Mouse (Mus musculus) hindbrain, embryonic 16.5 days (tissue): Measurements from ENCODE around the gene Ctbp2. TPM values are rescaled to one million over a fixed set of nuclear protein-coding genes. Genes with fewer than 3 reads are reported as not detected.

ENCODE experiments used
- ATAC-seq: fragments of 200-750 bp; cut with Nextera tagmentation; 2 replicates; pipeline ENCODE4 v1.8.0; 2017; ENCODE audit warnings: moderate TSS enrichment, moderate library complexity
- H3K27ac ChIP-seq: fragments of 300-500 bp; sonication (generic); 2 replicates; pipeline ENCODE4 v1.5.1; 2014; ENCODE audit warnings: low read depth, mild to moderate bottlenecking, control low read depth, low read length, moderate library complexity
- H3K27me3 ChIP-seq: fragments of 300-500 bp; sonication (generic); replicated peaks from 2 replicates; pipeline ENCODE4 v1.6.1; 2014; ENCODE audit warnings: low read length; ENCODE audit not compliant: control insufficient read depth, insufficient read depth
- H3K36me3 ChIP-seq: fragments of 300-500 bp; sonication (generic); 2 replicates; pipeline ENCODE4 v1.6.1; 2014; ENCODE audit warnings: mild to moderate bottlenecking, low read length, moderate library complexity, mixed read lengths; ENCODE audit not compliant: control insufficient read depth, insufficient read depth
- H3K4me1 ChIP-seq: fragments of 300-500 bp; sonication (generic); 2 replicates; pipeline ENCODE4 v1.6.1; 2014; ENCODE audit warnings: low read depth, low read length; ENCODE audit not compliant: control insufficient read depth, insufficient read depth
- H3K4me2 ChIP-seq: fragments of 300-500 bp; sonication (generic); 2 replicates; pipeline ENCODE4 v1.6.1; 2014; ENCODE audit warnings: mild to moderate bottlenecking, low read length, control low read depth, moderate library complexity
- H3K4me3 ChIP-seq: fragments of 300-500 bp; sonication (generic); 2 replicates; pipeline ENCODE4 v1.5.1; 2014; ENCODE audit warnings: mild to moderate bottlenecking, low read length, control low read depth, moderate library complexity
- H3K9ac ChIP-seq: fragments of 300-500 bp; sonication (generic); 2 replicates; pipeline ENCODE4 v1.6.1; 2014; ENCODE audit warnings: low read depth, mild to moderate bottlenecking, control low read depth, low read length, moderate library complexity
- H3K9me3 ChIP-seq: fragments of 300-500 bp; sonication (generic); 2 replicates; pipeline ENCODE4 v1.6.1; 2014; ENCODE audit warnings: mild to moderate bottlenecking, low read length, moderate library complexity; ENCODE audit not compliant: control insufficient read depth
- WGBS: fragments of 180-500 bp; shearing (Covaris S2); extraction: QIAGEN DNeasy Blood & Tissue Kit; methylation state at CpG from one replicate; pipeline ENCODE4 v1.1.7; 2014; 5-methylcytosine and 5-hydroxymethylcytosine counted together
- polyA plus RNA-seq: library from polyadenylated mRNA; unstranded; fragments of >200 nt; fragmentation: Nextera tagmentation; extraction: Ambion mirVana; gene quantifications from 2 replicates; pipeline ENCODE4 v1.2.1, GENCODE M21; 2015

Ctbp2 gene
- polyA plus RNA-seq, 1 experiment from 2014 or later, result 44.9 TPM

GRCm38 (mm10) chr7:133029004-133029403 is 95.2 kb downstream of the Ctbp2 start:
- H3K27me3 ChIP-seq, result no peaks in the 10 kb centered on the region
- peaks cover 13% of the 10 kb centered on the region for H3K4me1 ChIP-seq
- no peak overlapping the region for H3K27ac ChIP-seq
- H3K9me3 ChIP-seq, result no peaks in the 10 kb centered on the region
- WGBS, result 90% methylated on average over 8 of the region's 8 CpGs
- H3K36me3 ChIP-seq, result no peaks in the 10 kb centered on the region
- H3K9ac ChIP-seq, result no peak overlapping the region
- no peak for ATAC-seq
- no peak overlapping the region for H3K4me3 ChIP-seq
- H3K4me2 ChIP-seq, result no peak overlapping the region

DNA sequence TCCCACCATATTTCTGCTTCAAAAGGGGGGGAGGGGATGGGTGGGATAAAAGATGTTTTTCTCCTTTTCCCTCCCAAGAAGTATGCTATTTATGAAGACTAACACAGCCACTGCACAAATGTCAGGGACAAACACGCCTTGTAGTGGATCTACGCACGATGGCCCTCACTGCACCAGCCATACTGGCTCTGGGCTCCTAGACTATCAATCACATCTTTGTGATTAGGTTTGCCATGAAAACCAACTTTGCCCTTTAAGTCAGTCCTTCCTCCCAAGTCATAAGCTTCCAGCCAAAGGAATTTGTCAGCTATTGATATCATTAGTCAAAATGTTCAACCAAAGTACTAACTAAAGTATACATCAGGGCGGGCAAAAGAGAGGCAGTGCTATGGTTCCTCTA is 96.2 kb downstream of the Ctbp2 start:
- 92% methylated on average over 4 of the region's 4 CpGs for WGBS
- H3K9ac ChIP-seq, result no peak overlapping the region
- no peaks in the 10 kb centered on the region for H3K27me3 ChIP-seq
- peaks cover 5% of the 10 kb centered on the region for H3K4me1 ChIP-seq
- no peaks in the 10 kb centered on the region for H3K36me3 ChIP-seq
- H3K4me2 ChIP-seq, result no peak overlapping the region
- no peaks in the 10 kb centered on the region for H3K9me3 ChIP-seq
- no peak for ATAC-seq
- no peak overlapping the region for H3K27ac ChIP-seq
- H3K4me3 ChIP-seq, result no peak overlapping the region

GRCm38 (mm10) chr7:133024694-133025093 is 99.5 kb downstream of the Ctbp2 start:
- no peak overlapping the region for H3K4me3 ChIP-seq
- 84% methylated on average over 1 of the region's 1 CpGs for WGBS
- no peak overlapping the region for H3K9ac ChIP-seq
- no peak overlapping the region for H3K4me2 ChIP-seq
- no peaks in the 10 kb centered on the region for H3K36me3 ChIP-seq
- ATAC-seq, result no peak
- H3K27me3 ChIP-seq, result no peaks in the 10 kb centered on the region
- H3K27ac ChIP-seq, result no peak overlapping the region
- H3K4me1 ChIP-seq, result peaks cover 5% of the 10 kb centered on the region; the same call in 1 of the 2 replicates
- H3K9me3 ChIP-seq, result no peaks in the 10 kb centered on the region

GRCm38 (mm10) chr7:133019481-133020020 is 104.6 kb downstream of the Ctbp2 start:
- WGBS, result 33% methylated on average over 6 of the region's 6 CpGs

GRCm38 (mm10) chr7:133018961-133019360 is 105.2 kb downstream of the Ctbp2 start:
- no peak for ATAC-seq
- 83% methylated on average over 7 of the region's 7 CpGs for WGBS
- Histone ChIP-seq H3K27me3 (no peaks in the 10 kb centered on the region), H3K4me1 (peaks cover 24% of the 10 kb centered on the region), H3K4me3 (no peak overlapping the region), H3K36me3 (no peaks in the 10 kb centered on the region), H3K9me3 (no peaks in the 10 kb centered on the region), H3K4me2 (no peak overlapping the region), H3K9ac (no peak overlapping the region), H3K27ac (no peak overlapping the region)

More at GRCm38 (mm10) chr7:133019481-133020020, 104.6 kb downstream of the Ctbp2 start:
- Histone ChIP-seq H3K4me2 (no peak overlapping the region), H3K9me3 (no peaks in the 10 kb centered on the region), H3K9ac (no peak overlapping the region), H3K27me3 (no peaks in the 10 kb centered on the region), H3K4me1 (peaks cover 18% of the 10 kb centered on the region), H3K36me3 (no peaks in the 10 kb centered on the region), H3K27ac (no peak overlapping the region), H3K4me3 (no peak overlapping the region)
- no peak for ATAC-seq

- Histone ChIP-seq H3K36me3 (no peaks in the 10 kb centered on the region), H3K27me3 (no peaks in the 10 kb centered on the region), H3K4me1 (peaks cover 50% of the 10 kb centered on the region), H3K9ac (peak overlapping the region; percentile 20), H3K27ac (peak overlapping the region; percentile 62), H3K4me2 (no peak overlapping the region), H3K4me3 (no peak overlapping the region), H3K9me3 (no peaks in the 10 kb centered on the region)
- 23% methylated on average over 7 of the region's 7 CpGs for WGBS
- ATAC-seq, result peak; percentile 22; the same call in 1 of the 2 replicates
Measured at GRCm38 (mm10) chr7:133015416-133016070, 108.6 kb downstream of the Ctbp2 start.

GRCm38 (mm10) chr7:133014631-133015030 is 109.5 kb downstream of the Ctbp2 start:
- WGBS, result 85% methylated on average over 14 of the region's 14 CpGs
- H3K4me1 ChIP-seq, result peaks cover 52% of the 10 kb centered on the region
- no peaks in the 10 kb centered on the region for H3K9me3 ChIP-seq
- no peak for ATAC-seq
- H3K4me3 ChIP-seq, result no peak overlapping the region
- no peaks in the 10 kb centered on the region for H3K27me3 ChIP-seq
- H3K4me2 ChIP-seq, result no peak overlapping the region
- H3K27ac ChIP-seq, result peak overlapping the region; percentile 62; the same call in 1 of the 2 replicates
- no peaks in the 10 kb centered on the region for H3K36me3 ChIP-seq
- no peak overlapping the region; the same call in 1 of the 2 replicates for H3K9ac ChIP-seq

- Histone ChIP-seq H3K27ac (no peak overlapping the region; the same call in 1 of the 2 replicates), H3K4me1 (peaks cover 54% of the 10 kb centered on the region), H3K4me2 (no peak overlapping the region), H3K9me3 (no peaks in the 10 kb centered on the region), H3K4me3 (no peak overlapping the region), H3K9ac (no peak overlapping the region), H3K27me3 (no peaks in the 10 kb centered on the region), H3K36me3 (no peaks in the 10 kb centered on the region)
- 93% methylated on average over 10 of the region's 10 CpGs for WGBS
- ATAC-seq, result no peak
Measured at GRCm38 (mm10) chr7:133013923-133014322, 110.2 kb downstream of the Ctbp2 start.

DNA sequence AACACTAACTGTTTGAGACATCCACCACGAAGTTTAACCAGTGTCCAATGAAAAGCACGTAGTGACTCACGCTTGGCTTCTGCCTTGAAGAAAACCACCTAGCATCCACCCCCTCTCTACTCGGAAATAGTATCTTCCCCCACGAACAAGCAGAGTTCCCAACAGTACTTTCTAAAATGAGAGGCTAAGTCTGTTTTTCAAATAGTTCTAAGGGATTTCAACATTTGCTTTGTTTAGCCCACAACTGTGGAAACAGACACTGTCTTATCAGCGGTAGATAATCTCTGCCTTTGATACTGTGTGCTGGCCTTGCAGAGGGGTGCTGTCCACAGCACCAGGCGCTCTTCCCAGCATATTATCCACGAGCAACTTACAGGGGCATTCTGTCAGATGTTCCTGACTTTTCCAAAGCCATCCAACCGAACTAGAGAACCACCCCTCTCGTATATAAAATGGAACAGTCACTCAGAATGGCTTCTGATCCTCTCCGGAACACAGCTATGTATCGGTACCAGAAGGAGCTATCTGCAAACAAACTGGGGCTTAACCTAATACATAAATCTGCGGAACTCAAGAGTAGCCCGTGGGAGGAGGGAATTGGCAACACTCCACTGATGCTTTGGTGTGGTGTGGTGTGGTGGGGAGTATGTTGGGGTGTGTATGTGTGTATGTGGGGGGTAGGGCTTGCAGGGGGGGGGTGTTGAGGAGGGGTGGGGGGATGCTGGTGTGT is 111.4 kb downstream of the Ctbp2 start:
- Histone ChIP-seq H3K4me3 (no peak overlapping the region), H3K9ac (no peak overlapping the region), H3K9me3 (no peaks in the 10 kb centered on the region), H3K36me3 (no peaks in the 10 kb centered on the region), H3K27me3 (no peaks in the 10 kb centered on the region), H3K27ac (peak overlapping the region; percentile 17; the same call in 1 of the 2 replicates), H3K4me1 (peaks cover 54% of the 10 kb centered on the region), H3K4me2 (no peak overlapping the region)
- WGBS, result 63% methylated on average over 14 of the region's 14 CpGs
- ATAC-seq, result no peak
